Mouse (Mus musculus): Measurements from ENCODE around the gene Taok1. TPM values are rescaled to one million over a fixed set of nuclear protein-coding genes. Genes with fewer than 3 reads are reported as not detected.

The Taok1 gene
- polyA plus RNA-seq, 1 experiment from 2014 or later: 14.9 TPM

DNA sequence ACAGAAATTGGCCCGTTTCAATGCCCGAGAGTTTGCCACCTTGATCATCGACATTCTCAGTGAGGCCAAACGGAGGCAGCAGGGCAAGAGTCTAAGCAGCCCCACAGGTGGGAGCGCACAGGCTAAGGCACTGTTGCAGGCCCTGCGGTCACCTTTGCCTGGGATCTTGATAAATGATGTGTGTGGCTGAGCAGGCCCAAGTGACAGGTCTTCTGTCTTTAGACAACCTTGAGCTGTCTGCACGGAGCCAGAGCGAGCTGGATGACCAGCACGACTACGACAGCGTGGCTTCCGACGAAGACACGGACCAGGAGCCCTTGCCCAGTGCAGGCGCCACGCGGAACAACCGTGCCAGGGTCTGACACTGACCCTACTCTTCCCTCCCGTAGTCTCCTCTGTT lies 103.2 kb downstream of the Taok1 start:
- WGBS: 86% methylated on average over 19 of the region's 19 CpGs

GRCm38 (mm10) chr11:77503511-77503910 lies 104.1 kb downstream of the Taok1 start:
- WGBS: 73% methylated on average over 3 of the region's 3 CpGs
- Histone ChIP-seq H3K9ac (no peak overlapping the region), H3K4me3 (no peak overlapping the region), H3K4me2 (no peak overlapping the region), H3K36me3 (peaks cover 73% of the 10 kb centered on the region), H3K9me3 (no peaks in the 10 kb centered on the region), H3K4me1 (peaks cover 24% of the 10 kb centered on the region), H3K27me3 (no peaks in the 10 kb centered on the region), H3K27ac (no peak overlapping the region)
- ATAC-seq (ENCODE audit: borderline replicate concordance, extremely low read depth, low FRiP score, low TSS enrichment): peak; percentile 12; the same call in 1 of the 2 replicates

More for the DNA sequence above, 103.2 kb downstream of the Taok1 start:
- peaks cover 25% of the 10 kb centered on the region for H3K4me1 ChIP-seq
- H3K9me3 ChIP-seq: no peaks in the 10 kb centered on the region
- no peak for ATAC-seq (ENCODE audit: borderline replicate concordance, extremely low read depth, low FRiP score, low TSS enrichment)
- H3K36me3 ChIP-seq: peaks cover 71% of the 10 kb centered on the region
- no peak overlapping the region for H3K27ac ChIP-seq
- H3K9ac ChIP-seq: no peak overlapping the region
- H3K4me3 ChIP-seq: no peak overlapping the region
- H3K4me2 ChIP-seq: no peak overlapping the region
- H3K27me3 ChIP-seq: no peaks in the 10 kb centered on the region

DNA sequence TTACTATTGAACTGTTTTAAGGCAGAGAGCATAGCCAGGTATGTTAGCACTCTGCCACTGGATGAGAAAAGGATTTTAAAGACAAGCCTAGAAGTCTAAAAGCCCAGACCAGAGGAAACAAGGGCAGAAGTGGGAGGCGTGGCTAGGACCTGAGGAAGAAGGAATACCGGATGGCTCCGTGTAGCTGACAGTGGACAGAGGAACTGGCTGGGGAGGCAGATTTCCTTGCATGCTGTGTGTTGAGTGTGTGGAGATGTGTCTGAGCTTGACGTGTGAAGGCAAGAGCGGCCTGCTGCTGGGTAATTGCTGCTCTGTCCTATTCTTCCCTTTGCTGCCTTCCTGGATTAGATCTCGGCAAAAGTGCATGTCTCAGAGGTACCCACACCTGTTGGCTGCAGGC lies 105.1 kb downstream of the Taok1 start:
- Histone ChIP-seq H3K36me3 (peaks cover 69% of the 10 kb centered on the region), H3K9me3 (no peaks in the 10 kb centered on the region), H3K9ac (no peak overlapping the region), H3K27me3 (no peaks in the 10 kb centered on the region), H3K4me3 (no peak overlapping the region), H3K4me1 (peaks cover 28% of the 10 kb centered on the region), H3K4me2 (no peak overlapping the region), H3K27ac (no peak overlapping the region)
- ATAC-seq (ENCODE audit: borderline replicate concordance, extremely low read depth, low FRiP score, low TSS enrichment): no peak
- whole genome bisulfite sequencing: 75% methylated on average over 6 of the region's 6 CpGs

DNA sequence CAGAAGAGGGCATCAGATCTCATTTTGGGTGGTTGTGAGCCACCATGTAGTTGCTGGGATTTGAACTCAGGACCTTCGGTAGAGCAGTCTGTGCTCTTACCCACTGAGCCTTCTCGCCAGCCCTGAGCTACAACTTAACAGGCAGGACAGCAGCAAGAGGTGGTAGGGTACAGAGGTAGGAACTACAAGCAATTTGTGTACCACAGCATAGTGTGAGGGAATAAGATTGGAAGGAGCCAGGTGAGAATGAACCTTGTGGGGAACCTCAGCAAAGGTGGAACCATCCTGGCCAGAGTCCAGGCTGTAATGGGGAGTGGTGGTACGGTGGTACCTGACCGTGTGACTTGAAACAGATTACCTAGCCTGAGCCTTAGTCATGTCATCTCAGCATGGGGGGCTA lies 105.6 kb downstream of the Taok1 start:
- Histone ChIP-seq H3K36me3 (peaks cover 64% of the 10 kb centered on the region), H3K4me2 (no peak overlapping the region), H3K9ac (no peak overlapping the region), H3K4me3 (no peak overlapping the region), H3K27ac (no peak overlapping the region), H3K9me3 (no peaks in the 10 kb centered on the region), H3K4me1 (peaks cover 33% of the 10 kb centered on the region), H3K27me3 (no peaks in the 10 kb centered on the region)
- ATAC-seq (ENCODE audit: borderline replicate concordance, extremely low read depth, low FRiP score, low TSS enrichment): no peak
- WGBS: 89% methylated on average over 4 of the region's 4 CpGs

DNA sequence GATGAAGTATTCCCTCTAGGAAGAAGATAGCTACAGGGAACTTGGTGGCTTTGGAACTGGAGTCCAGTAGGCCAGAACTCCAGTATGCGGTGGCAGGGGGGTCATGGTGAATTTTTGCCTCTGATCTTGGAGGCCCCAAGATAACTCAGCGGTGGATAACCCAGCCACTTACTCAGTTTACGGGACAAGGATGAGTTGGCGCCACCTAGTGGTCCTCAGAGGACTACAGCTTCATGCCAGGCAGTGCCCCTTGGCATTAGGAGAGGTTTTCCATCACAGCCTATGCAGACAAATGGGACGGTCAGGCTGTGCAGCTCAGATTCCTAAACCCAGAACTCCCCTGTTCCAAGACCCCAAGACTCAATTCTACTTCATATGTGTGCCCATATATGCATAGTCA lies 106.2 kb downstream of the Taok1 start:
- Histone ChIP-seq H3K4me1 (peaks cover 36% of the 10 kb centered on the region), H3K9ac (no peak overlapping the region), H3K27me3 (no peaks in the 10 kb centered on the region), H3K9me3 (no peaks in the 10 kb centered on the region), H3K36me3 (peaks cover 58% of the 10 kb centered on the region), H3K4me3 (no peak overlapping the region), H3K4me2 (no peak overlapping the region), H3K27ac (no peak overlapping the region)
- WGBS: 23% methylated on average over 5 of the region's 5 CpGs
- ATAC-seq (ENCODE audit: borderline replicate concordance, extremely low read depth, low FRiP score, low TSS enrichment): no peak

GRCm38 (mm10) chr11:77500361-77501325 lies 107.0 kb downstream of the Taok1 start:
- no peak overlapping the region for H3K4me2 ChIP-seq

GRCm38 (mm10) chr11:77499354-77499753 lies 108.3 kb downstream of the Taok1 start:
- peaks cover 57% of the 10 kb centered on the region for H3K4me1 ChIP-seq
- no peak overlapping the region for H3K9ac ChIP-seq
- no peaks in the 10 kb centered on the region for H3K27me3 ChIP-seq
- H3K27ac ChIP-seq: no peak overlapping the region
- ATAC-seq (ENCODE audit: borderline replicate concordance, extremely low read depth, low FRiP score, low TSS enrichment): no peak
- H3K4me3 ChIP-seq: no peak overlapping the region
- H3K36me3 ChIP-seq: peaks cover 38% of the 10 kb centered on the region
- no peaks in the 10 kb centered on the region for H3K9me3 ChIP-seq
- no peak overlapping the region for H3K4me2 ChIP-seq
- 81% methylated on average over 7 of the region's 7 CpGs for WGBS

More at GRCm38 (mm10) chr11:77500361-77501325, 107.0 kb downstream of the Taok1 start:
- no peak overlapping the region for H3K27ac ChIP-seq
- H3K36me3 ChIP-seq: peaks cover 51% of the 10 kb centered on the region
- 75% methylated on average over 17 of the region's 17 CpGs for WGBS
- H3K4me3 ChIP-seq: no peak overlapping the region
- ATAC-seq (ENCODE audit: borderline replicate concordance, extremely low read depth, low FRiP score, low TSS enrichment): no peak
- no peaks in the 10 kb centered on the region for H3K9me3 ChIP-seq
- H3K4me1 ChIP-seq: peaks cover 44% of the 10 kb centered on the region
- H3K27me3 ChIP-seq: no peaks in the 10 kb centered on the region
- H3K9ac ChIP-seq: no peak overlapping the region

DNA sequence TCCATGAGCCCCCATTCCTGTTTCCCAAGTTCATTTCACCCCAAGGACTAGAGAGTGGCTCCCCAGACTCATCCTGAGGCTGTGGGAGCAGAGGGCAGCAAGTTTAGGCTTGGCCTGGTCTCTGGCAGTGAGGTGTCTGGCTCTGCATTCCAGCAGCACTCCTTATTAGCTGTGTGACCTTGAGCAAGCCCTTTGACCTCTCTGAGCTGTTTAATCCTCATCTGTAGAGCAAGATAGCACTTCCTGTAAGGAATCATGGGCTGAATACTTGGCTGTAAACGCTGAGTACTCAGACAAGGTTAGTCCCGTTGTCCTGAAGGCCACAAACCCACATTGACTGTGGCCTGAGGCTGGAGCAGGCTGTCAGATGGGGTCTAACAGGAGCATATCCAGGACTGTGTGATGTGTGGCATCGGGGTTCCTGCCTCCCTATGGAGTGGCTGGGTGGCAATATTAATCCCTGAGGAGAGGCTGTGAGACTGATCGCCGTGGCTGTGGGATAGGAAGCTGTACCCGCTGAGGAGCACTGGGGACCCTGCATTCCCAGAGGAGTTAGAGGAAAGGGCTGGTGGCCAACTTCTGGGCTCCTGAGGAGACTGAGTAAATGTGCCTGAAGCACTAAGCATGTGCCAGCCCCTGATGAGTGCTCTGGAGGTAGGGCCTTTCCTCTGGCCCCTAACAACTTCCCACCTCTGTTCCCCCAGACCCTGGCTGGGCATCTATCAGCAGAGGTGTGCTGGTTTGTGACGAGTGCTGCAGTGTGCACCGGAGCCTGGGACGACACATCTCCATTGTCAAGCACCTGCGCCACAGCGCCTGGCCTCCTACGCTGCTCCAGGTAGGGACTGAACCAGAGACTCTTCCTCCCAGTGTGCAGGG lies 109.1 kb downstream of the Taok1 start:
- no peak for ATAC-seq (ENCODE audit: borderline replicate concordance, extremely low read depth, low FRiP score, low TSS enrichment)
- no peaks in the 10 kb centered on the region for H3K27me3 ChIP-seq
- 77% methylated on average over 12 of the region's 12 CpGs for WGBS
- H3K36me3 ChIP-seq: peaks cover 29% of the 10 kb centered on the region
- peaks cover 63% of the 10 kb centered on the region for H3K4me1 ChIP-seq
- no peak overlapping the region for H3K4me2 ChIP-seq
- H3K27ac ChIP-seq: peak overlapping the region; percentile 68
- H3K9ac ChIP-seq: no peak overlapping the region
- H3K9me3 ChIP-seq: no peaks in the 10 kb centered on the region
- H3K4me3 ChIP-seq: no peak overlapping the region

DNA sequence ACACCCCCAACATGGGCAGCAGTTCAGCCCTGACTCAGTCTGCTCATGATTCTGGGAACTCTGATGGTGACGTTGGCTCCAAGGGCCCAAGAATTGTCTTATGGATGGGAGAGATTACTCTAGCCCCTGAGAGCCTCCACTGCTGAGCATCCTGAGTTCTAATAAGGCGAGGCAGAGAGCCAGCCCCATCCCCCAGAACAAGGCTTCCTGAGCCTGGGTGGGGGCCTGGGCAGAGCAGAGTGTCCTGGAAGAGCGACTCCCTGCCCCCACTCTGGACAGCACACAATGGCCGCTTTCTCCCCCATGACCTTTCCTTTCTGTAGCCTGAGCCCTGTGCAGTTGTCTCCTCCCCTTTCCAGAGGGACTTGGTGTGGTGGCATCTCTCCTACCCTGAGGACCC lies 109.8 kb downstream of the Taok1 start:
- no peak overlapping the region for H3K4me3 ChIP-seq
- no peak overlapping the region for H3K9ac ChIP-seq
- no peak for ATAC-seq (ENCODE audit: borderline replicate concordance, extremely low read depth, low FRiP score, low TSS enrichment)
- 43% methylated on average over 4 of the region's 4 CpGs for WGBS
- H3K4me1 ChIP-seq: peaks cover 58% of the 10 kb centered on the region
- peaks cover 27% of the 10 kb centered on the region for H3K36me3 ChIP-seq
- H3K9me3 ChIP-seq: no peaks in the 10 kb centered on the region
- no peaks in the 10 kb centered on the region for H3K27me3 ChIP-seq
- peak overlapping the region; percentile 68 for H3K27ac ChIP-seq
- no peak overlapping the region for H3K4me2 ChIP-seq

- H3K9me3 ChIP-seq: no peaks in the 10 kb centered on the region
- H3K9ac ChIP-seq: no peak overlapping the region
- H3K4me1 ChIP-seq: peaks cover 60% of the 10 kb centered on the region
- 18% methylated on average over 6 of the region's 6 CpGs for WGBS
- H3K4me2 ChIP-seq: peak overlapping the region; percentile 13
- H3K36me3 ChIP-seq: peaks cover 22% of the 10 kb centered on the region
- H3K27me3 ChIP-seq: no peaks in the 10 kb centered on the region
- no peak overlapping the region for H3K4me3 ChIP-seq
- H3K27ac ChIP-seq: peak overlapping the region; percentile 90
- ATAC-seq (ENCODE audit: borderline replicate concordance, extremely low read depth, low FRiP score, low TSS enrichment): no peak
These were observed 110.3 kb downstream of the Taok1 start for GRCm38 (mm10) chr11:77497341-77497756.

- Histone ChIP-seq H3K4me3 (no peak overlapping the region), H3K27ac (peak overlapping the region; percentile 56; the same call in 1 of the 2 replicates), H3K4me2 (peak overlapping the region; percentile 92; the same call in 1 of the 2 replicates), H3K9ac (no peak overlapping the region), H3K4me1 (peaks cover 69% of the 10 kb centered on the region), H3K9me3 (no peaks in the 10 kb centered on the region), H3K36me3 (peaks cover 13% of the 10 kb centered on the region), H3K27me3 (no peaks in the 10 kb centered on the region)
- ATAC-seq (ENCODE audit: borderline replicate concordance, extremely low read depth, low FRiP score, low TSS enrichment): no peak
These were observed 112.1 kb downstream of the Taok1 start for GRCm38 (mm10) chr11:77495507-77495906.
